Mouse (Mus musculus) erythroblast, embryonic 14.5 days (primary cell): Measurements from ENCODE around the gene Limd1. TPM values are rescaled to one million over a fixed set of nuclear protein-coding genes. Genes with fewer than 3 reads are reported as not detected.
A peak's percentile ranks its signal among the peaks of the same experiment; 100 is the strongest.
"Not testable (repeated sequence)": the region's sequence is repeated elsewhere in the genome, so short reads cannot be mapped to it uniquely, and the experiment has no call there.

ENCODE experiments used
- H3K27me3 ChIP-seq: 2 replicates; pipeline ENCODE4 v1.6.1; 2012; ENCODE audit warnings: inconsistent platforms; ENCODE audit not compliant: control insufficient read depth
- H3K36me3 ChIP-seq: 2 replicates; pipeline ENCODE4 v1.6.1; 2012; ENCODE audit warnings: mild to moderate bottlenecking, inconsistent platforms; ENCODE audit not compliant: control insufficient read depth
- H3K4me1 ChIP-seq: 2 replicates; pipeline ENCODE4 v1.6.1; 2012; ENCODE audit warnings: inconsistent platforms; ENCODE audit not compliant: control insufficient read depth
- H3K4me3 ChIP-seq: replicated peaks from 2 replicates; pipeline ENCODE3; 2012; ENCODE audit warnings: moderate library complexity, mild to moderate bottlenecking, inconsistent platforms
- H3K9me3 ChIP-seq: 2 replicates; pipeline ENCODE4 v1.6.1; 2012; ENCODE audit warnings: low read length, inconsistent platforms, mixed read lengths; ENCODE audit not compliant: control insufficient read depth
- GATA1 ChIP-seq: IDR thresholded peaks from 2 replicates; pipeline ENCODE4 v1.6.1; 2012; ENCODE audit warnings: low read length, inconsistent platforms, mixed read lengths
- TAL1 ChIP-seq: IDR thresholded peaks from 3 replicates; pipeline ENCODE4 v1.6.1; 2012; ENCODE audit warnings: low read length, inconsistent platforms, mixed read lengths
- polyA plus RNA-seq: library from polyadenylated mRNA; stranded (reverse); fragments of >175 nt; gene quantifications from 2 replicates; pipeline ENCODE4 v1.2.3, GENCODE M21; 2012

Gene Limd1
- polyA plus RNA-seq, result 1.1 TPM in 2 replicates

- Histone ChIP-seq H3K4me1 (peaks cover 60% of the 10 kb centered on the region), H3K36me3 (peaks cover 45% of the 10 kb centered on the region), H3K4me3 (peak within 1 kb of the TSS; percentile 85), H3K9me3 (no peaks in the 10 kb centered on the region), H3K27me3 (no peaks in the 10 kb centered on the region)
- no peak for TF ChIP-seq TAL1
- no peak for TF ChIP-seq GATA1
Observed at GRCm38 (mm10) chr9:123478586-123479195, at the start of gene Limd1. Gene Limd1 (plus strand): TSS chr9:123478706.

DNA sequence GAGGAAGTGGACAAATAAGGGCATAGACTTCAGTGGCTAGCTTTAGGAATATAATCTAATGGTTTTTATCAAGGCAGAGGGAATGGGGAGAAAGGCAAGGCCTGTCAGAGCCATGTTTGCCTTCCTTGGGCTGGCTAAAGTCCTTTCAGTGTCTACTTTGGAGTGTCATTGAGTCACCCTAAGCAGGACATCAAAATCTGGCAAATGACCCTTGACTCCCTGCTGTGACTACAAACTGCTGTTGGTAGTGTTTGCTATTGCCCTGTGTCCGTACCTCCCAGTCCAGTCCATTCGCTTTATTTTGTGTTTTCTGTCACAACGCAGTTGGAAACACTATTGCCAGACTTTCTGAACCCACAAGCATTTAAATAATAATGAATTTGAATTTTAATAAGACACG lies 48.6 kb upstream of the Limd1 start:
- no peaks in the 10 kb centered on the region for H3K4me1 ChIP-seq
- TF ChIP-seq TAL1, result no peak
- no peak for TF ChIP-seq GATA1
- peaks cover 32% of the 10 kb centered on the region for H3K36me3 ChIP-seq
- H3K4me3 ChIP-seq, result no peak overlapping the region
- no peaks in the 10 kb centered on the region for H3K27me3 ChIP-seq
- H3K9me3 ChIP-seq, result no peaks in the 10 kb centered on the region

- H3K27me3 ChIP-seq, result no peaks in the 10 kb centered on the region
- no peaks in the 10 kb centered on the region for H3K9me3 ChIP-seq
- H3K4me3 ChIP-seq, result no peak overlapping the region
- TF ChIP-seq GATA1, result no peak
- no peak for TF ChIP-seq TAL1
- H3K36me3 ChIP-seq, result peaks cover 36% of the 10 kb centered on the region
- no peaks in the 10 kb centered on the region for H3K4me1 ChIP-seq
Observed at GRCm38 (mm10) chr9:123430973-123431372, 47.5 kb upstream of the Limd1 start.

DNA sequence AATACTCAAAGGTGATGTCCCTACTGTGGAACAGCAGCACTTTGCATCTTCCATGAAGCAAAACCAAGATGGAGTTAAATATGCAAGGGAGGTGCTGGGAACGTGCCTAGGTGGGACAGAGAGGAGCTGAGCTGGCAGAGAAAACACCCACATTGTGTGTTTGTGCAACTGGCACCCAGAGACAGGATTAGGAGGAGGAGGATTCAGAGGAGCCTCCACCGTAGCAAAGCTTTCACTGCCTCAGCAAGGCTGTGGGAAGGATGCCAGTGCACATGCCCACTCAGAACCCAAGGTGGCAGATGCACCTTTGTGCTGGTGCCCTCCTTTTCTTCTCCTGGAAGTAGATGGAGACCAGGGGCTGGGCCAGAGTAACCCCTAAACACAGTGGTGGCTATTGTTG lies 40.3 kb upstream of the Limd1 start:
- Histone ChIP-seq H3K36me3 (peaks cover 64% of the 10 kb centered on the region), H3K4me3 (no peak overlapping the region), H3K9me3 (no peaks in the 10 kb centered on the region), H3K4me1 (no peaks in the 10 kb centered on the region), H3K27me3 (no peaks in the 10 kb centered on the region)
- TF ChIP-seq GATA1, result no peak
- no peak for TF ChIP-seq TAL1

DNA sequence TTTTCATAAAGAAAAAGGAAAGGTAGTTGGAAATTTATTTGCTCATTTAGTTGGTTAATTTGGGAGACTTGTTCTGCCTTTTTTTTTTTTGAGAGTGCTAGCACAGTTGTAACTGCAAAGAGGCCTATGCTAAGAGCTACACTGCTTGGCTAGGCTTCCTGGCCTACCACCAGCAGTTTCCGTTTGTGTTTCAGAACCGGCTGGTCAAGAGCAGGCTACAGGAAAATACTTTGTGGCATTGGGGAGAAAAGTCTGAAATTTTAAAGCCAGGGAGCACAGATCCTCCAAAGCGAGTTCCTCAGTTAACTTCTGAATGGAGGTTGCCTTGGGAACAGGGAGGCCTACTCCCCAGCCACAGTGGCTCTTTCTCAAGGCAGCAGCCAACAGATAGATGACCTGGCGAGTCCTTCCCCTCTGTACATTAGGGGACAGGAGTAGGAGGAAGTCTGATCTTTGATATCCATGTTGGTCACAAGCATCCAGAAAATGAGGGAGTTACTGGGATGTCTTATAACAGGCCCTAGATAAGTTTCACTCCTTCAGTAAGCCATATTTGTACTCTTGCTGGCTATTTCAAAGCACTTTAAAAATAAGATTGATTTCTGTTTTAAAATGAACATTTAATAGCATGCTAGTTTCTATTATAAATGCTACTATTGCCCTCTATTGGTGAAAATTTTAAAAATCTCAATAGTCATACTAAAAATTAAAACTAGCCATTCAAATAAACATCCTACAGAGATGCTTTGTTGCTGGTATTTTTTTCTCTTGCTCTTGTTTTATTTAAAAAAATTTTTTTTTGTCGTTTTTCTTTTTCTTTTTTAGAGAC lies 38.1 kb upstream of the Limd1 start:
- no peaks in the 10 kb centered on the region for H3K9me3 ChIP-seq
- peaks cover 63% of the 10 kb centered on the region for H3K36me3 ChIP-seq
- no peaks in the 10 kb centered on the region for H3K4me1 ChIP-seq
- H3K4me3 ChIP-seq, result no peak overlapping the region
- TF ChIP-seq GATA1, result no peak
- no peak for TF ChIP-seq TAL1
- no peaks in the 10 kb centered on the region for H3K27me3 ChIP-seq

DNA sequence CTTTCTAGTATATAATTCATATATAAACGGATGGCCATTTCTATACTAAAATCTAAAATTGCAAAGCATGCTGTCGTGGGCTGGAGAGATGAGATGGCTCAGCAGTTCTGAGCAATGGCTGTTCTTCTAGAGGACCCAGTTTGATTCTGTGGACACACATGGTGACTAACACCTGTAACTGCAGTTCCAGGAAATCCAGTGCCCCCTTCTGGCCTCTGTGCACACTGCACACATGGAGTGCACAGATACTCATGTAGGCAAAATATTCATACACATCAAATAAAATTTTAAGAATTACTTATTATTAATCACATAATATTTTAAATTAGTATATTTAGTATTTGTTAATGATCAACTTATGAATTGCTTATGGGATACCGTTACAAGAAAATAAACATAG lies 31.4 kb upstream of the Limd1 start:
- not testable (repeated sequence) for H3K9me3 ChIP-seq, H3K27me3 ChIP-seq, H3K4me1 ChIP-seq, H3K4me3 ChIP-seq
- H3K36me3 ChIP-seq, result peaks cover 30% of the 10 kb centered on the region

DNA sequence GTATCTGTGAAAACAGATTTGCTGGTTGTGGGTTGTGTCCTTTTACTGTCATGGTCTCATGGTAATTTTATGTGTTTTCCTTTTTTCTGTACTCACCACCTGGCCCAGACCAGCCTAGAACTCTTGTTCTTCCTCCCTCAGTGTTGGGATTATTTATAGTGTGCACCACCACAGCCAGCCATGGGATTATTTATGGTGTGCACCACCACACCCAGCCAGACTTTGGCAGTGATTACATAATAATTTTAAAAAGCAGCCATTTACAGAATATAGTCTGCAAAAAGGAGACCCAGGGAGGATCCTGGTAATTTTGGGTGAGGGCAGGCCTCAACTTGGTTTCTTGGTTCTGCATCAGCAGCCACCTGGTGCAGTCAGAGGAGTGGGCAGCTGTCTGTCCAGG lies 29.9 kb upstream of the Limd1 start:
- Histone ChIP-seq H3K36me3 (peaks cover 36% of the 10 kb centered on the region), H3K4me1 (no peaks in the 10 kb centered on the region), H3K9me3 (no peaks in the 10 kb centered on the region), H3K27me3 (no peaks in the 10 kb centered on the region), H3K4me3 (no peak overlapping the region)
- TF ChIP-seq TAL1, result no peak
- no peak for TF ChIP-seq GATA1

DNA sequence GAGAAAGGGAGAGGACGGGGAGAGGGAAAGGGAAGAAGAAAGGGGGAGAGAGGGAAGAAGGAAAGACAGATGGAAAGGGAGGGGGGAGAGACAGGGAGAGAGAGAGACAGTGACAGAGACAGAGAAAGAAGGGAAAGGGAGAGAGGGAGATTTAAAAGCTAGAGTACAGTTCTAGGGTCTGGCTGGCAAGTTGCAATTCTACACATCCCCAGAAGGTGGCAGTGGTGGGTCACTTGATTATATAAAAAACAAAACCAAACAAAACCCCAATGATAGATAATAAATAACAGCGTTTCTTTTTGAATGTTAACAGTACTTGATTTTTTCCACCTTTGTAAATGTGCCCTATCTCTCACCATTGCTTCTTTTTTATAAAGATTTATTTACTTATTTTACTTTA lies 28.3 kb upstream of the Limd1 start:
- no peak overlapping the region for H3K4me3 ChIP-seq
- TF ChIP-seq TAL1 (no peak), GATA1 (no peak)
- H3K9me3 ChIP-seq, result no peaks in the 10 kb centered on the region
- H3K36me3 ChIP-seq, result peaks cover 47% of the 10 kb centered on the region
- no peaks in the 10 kb centered on the region for H3K27me3 ChIP-seq
- no peaks in the 10 kb centered on the region for H3K4me1 ChIP-seq

- TF ChIP-seq TAL1, result no peak
- TF ChIP-seq GATA1, result no peak
- Histone ChIP-seq H3K9me3 (no peaks in the 10 kb centered on the region), H3K27me3 (no peaks in the 10 kb centered on the region), H3K4me1 (no peaks in the 10 kb centered on the region), H3K4me3 (no peak overlapping the region), H3K36me3 (peaks cover 56% of the 10 kb centered on the region)
Observed at GRCm38 (mm10) chr9:123451772-123452171, 26.7 kb upstream of the Limd1 start.
